Mouse (Mus musculus): ENCODE results near the gene Rsph10b. TPM values are rescaled to one million over a fixed set of nuclear protein-coding genes. Genes with fewer than 3 reads are reported as not detected.
A peak's percentile ranks its signal among the peaks of the same experiment; 100 is the strongest.
"Not testable (repeated sequence)": the region's sequence is repeated elsewhere in the genome, so short reads cannot be mapped to it uniquely, and the experiment has no call there.

Rsph10b gene
- polyA plus RNA-seq, 1 experiment = 0.31 TPM

- peaks cover 14% of the 10 kb centered on the region for H3K36me3 ChIP-seq (ENCODE audit: control insufficient read depth, insufficient read depth, low read length)
- no peak overlapping the region for H3K27ac ChIP-seq (ENCODE audit: insufficient read depth, low read depth, low read length)
- no peak for DNase-seq
- 68% methylated on average over 10 of the region's 10 CpGs for WGBS
- TF ChIP-seq CTCF (conservative IDR thresholded peaks at IDR 0.05; ENCODE audit: insufficient read depth, insufficient read length, low read depth, low read length) (no peak), POLR2A (IDR thresholded peaks at IDR 0.05; ENCODE audit: low read depth, low read length) (no peak)
- no peaks in the 10 kb centered on the region for H3K27me3 ChIP-seq (replicated peaks; ENCODE audit: control insufficient read depth, insufficient read depth, low read length)
- H3K4me1 ChIP-seq (ENCODE audit: control insufficient read depth, insufficient read depth, low read length) = no peaks in the 10 kb centered on the region
- no peak overlapping the region for H3K4me3 ChIP-seq (ENCODE audit: insufficient read depth, low read depth, low read length)
These were observed 59.8 kb downstream of the Rsph10b start for GRCm38 (mm10) chr5:143992661-143993060.

GRCm38 (mm10) chr5:143993260-143993659 is 60.4 kb downstream of the Rsph10b start:
- Histone ChIP-seq H3K4me3 (ENCODE audit: insufficient read depth, low read depth, low read length) (no peak overlapping the region), H3K27ac (ENCODE audit: insufficient read depth, low read depth, low read length) (no peak overlapping the region), H3K27me3 (replicated peaks; ENCODE audit: control insufficient read depth, insufficient read depth, low read length) (no peaks in the 10 kb centered on the region), H3K36me3 (ENCODE audit: control insufficient read depth, insufficient read depth, low read length) (peaks cover 15% of the 10 kb centered on the region), H3K4me1 (ENCODE audit: control insufficient read depth, insufficient read depth, low read length) (no peaks in the 10 kb centered on the region)
- TF ChIP-seq CTCF (conservative IDR thresholded peaks at IDR 0.05; ENCODE audit: insufficient read depth, insufficient read length, low read depth, low read length) (no peak), POLR2A (IDR thresholded peaks at IDR 0.05; ENCODE audit: low read depth, low read length) (no peak)
- WGBS = 86% methylated on average over 8 of the region's 8 CpGs
- no peak for DNase-seq

GRCm38 (mm10) chr5:143993849-143994248 is 61.0 kb downstream of the Rsph10b start:
- DNase-seq = no peak
- H3K36me3 ChIP-seq (ENCODE audit: control insufficient read depth, insufficient read depth, low read length) = peaks cover 12% of the 10 kb centered on the region
- WGBS = 90% methylated on average over 5 of the region's 5 CpGs
- no peak for TF ChIP-seq POLR2A (IDR thresholded peaks at IDR 0.05; ENCODE audit: low read depth, low read length)
- no peak for TF ChIP-seq CTCF (conservative IDR thresholded peaks at IDR 0.05; ENCODE audit: insufficient read depth, insufficient read length, low read depth, low read length)
- H3K27ac ChIP-seq (ENCODE audit: insufficient read depth, low read depth, low read length) = no peak overlapping the region
- H3K4me1 ChIP-seq (ENCODE audit: control insufficient read depth, insufficient read depth, low read length) = no peaks in the 10 kb centered on the region
- no peak overlapping the region for H3K4me3 ChIP-seq (ENCODE audit: insufficient read depth, low read depth, low read length)
- no peaks in the 10 kb centered on the region for H3K27me3 ChIP-seq (replicated peaks; ENCODE audit: control insufficient read depth, insufficient read depth, low read length)

- no peak for DNase-seq
These were observed 62.0 kb downstream of the Rsph10b start for GRCm38 (mm10) chr5:143994632-143995365.

GRCm38 (mm10) chr5:143999409-143999808 is 66.6 kb downstream of the Rsph10b start:
- Histone ChIP-seq H3K27me3 (replicated peaks; ENCODE audit: control insufficient read depth, insufficient read depth, low read length) (no peaks in the 10 kb centered on the region), H3K4me1 (ENCODE audit: control insufficient read depth, insufficient read depth, low read length) (no peaks in the 10 kb centered on the region), H3K36me3 (ENCODE audit: control insufficient read depth, insufficient read depth, low read length) (peaks cover 8% of the 10 kb centered on the region), H3K4me3 (ENCODE audit: insufficient read depth, low read depth, low read length) (no peak overlapping the region), H3K27ac (ENCODE audit: insufficient read depth, low read depth, low read length) (no peak overlapping the region)
- no peak for DNase-seq
- WGBS = 88% methylated on average over 1 of the region's 1 CpGs
- TF ChIP-seq POLR2A (IDR thresholded peaks at IDR 0.05; ENCODE audit: low read depth, low read length) (no peak), CTCF (conservative IDR thresholded peaks at IDR 0.05; ENCODE audit: insufficient read depth, insufficient read length, low read depth, low read length) (0 out of 2 replicates have a peak, but pooled peaks have one; percentile 26)

More at GRCm38 (mm10) chr5:143994632-143995365, 62.0 kb downstream of the Rsph10b start:
- no peak overlapping the region for H3K4me3 ChIP-seq (ENCODE audit: insufficient read depth, low read depth, low read length)
- WGBS = 66% methylated on average over 11 of the region's 11 CpGs
- H3K27ac ChIP-seq (ENCODE audit: insufficient read depth, low read depth, low read length) = no peak overlapping the region
- H3K27me3 ChIP-seq (replicated peaks; ENCODE audit: control insufficient read depth, insufficient read depth, low read length) = no peaks in the 10 kb centered on the region
- TF ChIP-seq POLR2A (IDR thresholded peaks at IDR 0.05; ENCODE audit: low read depth, low read length) = no peak
- TF ChIP-seq CTCF (conservative IDR thresholded peaks at IDR 0.05; ENCODE audit: insufficient read depth, insufficient read length, low read depth, low read length) = no peak; the same call in 1 of the 2 replicates
- peaks cover 15% of the 10 kb centered on the region for H3K36me3 ChIP-seq (ENCODE audit: control insufficient read depth, insufficient read depth, low read length)
- no peaks in the 10 kb centered on the region for H3K4me1 ChIP-seq (ENCODE audit: control insufficient read depth, insufficient read depth, low read length)

GRCm38 (mm10) chr5:144002461-144003192 is 69.8 kb downstream of the Rsph10b start:
- TF ChIP-seq CTCF (conservative IDR thresholded peaks at IDR 0.05; ENCODE audit: insufficient read depth, insufficient read length, low read depth, low read length) (no peak), POLR2A (IDR thresholded peaks at IDR 0.05; ENCODE audit: low read depth, low read length) (no peak)
- WGBS = 85% methylated on average over 15 of the region's 15 CpGs
- H3K27ac ChIP-seq (ENCODE audit: insufficient read depth, low read depth, low read length) = no peak overlapping the region
- DNase-seq = no peak
- peaks cover 7% of the 10 kb centered on the region for H3K36me3 ChIP-seq (ENCODE audit: control insufficient read depth, insufficient read depth, low read length)
- H3K27me3 ChIP-seq (replicated peaks; ENCODE audit: control insufficient read depth, insufficient read depth, low read length) = no peaks in the 10 kb centered on the region
- no peaks in the 10 kb centered on the region for H3K4me1 ChIP-seq (ENCODE audit: control insufficient read depth, insufficient read depth, low read length)
- H3K4me3 ChIP-seq (ENCODE audit: insufficient read depth, low read depth, low read length) = no peak overlapping the region

- not testable (repeated sequence) for H3K4me1 ChIP-seq (ENCODE audit: control insufficient read depth, insufficient read depth, low read length); H3K4me3 ChIP-seq (ENCODE audit: insufficient read depth, low read depth, low read length); DNase-seq; H3K36me3 ChIP-seq (ENCODE audit: control insufficient read depth, insufficient read depth, low read length); H3K27me3 ChIP-seq (replicated peaks; ENCODE audit: control insufficient read depth, insufficient read depth, low read length); H3K27ac ChIP-seq (ENCODE audit: insufficient read depth, low read depth, low read length)
- WGBS = 44% methylated on average over 12 of the region's 13 CpGs
These were observed 80.7 kb downstream of the Rsph10b start for GRCm38 (mm10) chr5:144013366-144014134.

Data from kidney, adult 2 months (tissue).